Mouse (Mus musculus) heart, embryonic 11.5 days (tissue): ENCODE measurements around the gene Dscam. TPM values are rescaled to one million over a fixed set of nuclear protein-coding genes. Genes with fewer than 3 reads are reported as not detected.

Source experiments
- ATAC-seq: fragments of 200-750 bp; cut with Nextera tagmentation; replicated peaks from 2 replicates; pipeline ENCODE4 v1.8.0; 2017; ENCODE audit warnings: moderate library complexity; ENCODE audit not compliant: insufficient number of reproducible peaks, low FRiP score, low TSS enrichment
- H3K27ac ChIP-seq: fragments of 300-500 bp; sonication (generic); 2 replicates; pipeline ENCODE4 v1.5.1; 2014; ENCODE audit warnings: mild to moderate bottlenecking, low read depth, low read length
- H3K27me3 ChIP-seq: fragments of 300-500 bp; sonication (generic); 2 replicates; pipeline ENCODE4 v1.6.1; 2014; ENCODE audit warnings: mild to moderate bottlenecking, low read length, mixed read lengths; ENCODE audit not compliant: control insufficient read depth, insufficient read depth
- H3K36me3 ChIP-seq: fragments of 300-500 bp; sonication (generic); 2 replicates; pipeline ENCODE4 v1.6.1; 2014; ENCODE audit warnings: mild to moderate bottlenecking, low read length, moderate library complexity, mixed read lengths; ENCODE audit not compliant: control insufficient read depth, insufficient read depth
- H3K4me1 ChIP-seq: fragments of 300-500 bp; sonication (generic); 2 replicates; pipeline ENCODE4 v1.6.1; 2014; ENCODE audit warnings: low read length; ENCODE audit not compliant: control insufficient read depth, insufficient read depth
- H3K4me2 ChIP-seq: fragments of 300-500 bp; sonication (generic); 2 replicates; pipeline ENCODE4 v1.6.1; 2014; ENCODE audit warnings: mild to moderate bottlenecking, moderate library complexity
- H3K4me3 ChIP-seq: fragments of 300-500 bp; sonication (generic); 2 replicates; pipeline ENCODE4 v1.5.1; 2014; ENCODE audit warnings: low read depth, low read length
- H3K9ac ChIP-seq: fragments of 300-500 bp; sonication (generic); 2 replicates; pipeline ENCODE4 v1.6.1; 2014; ENCODE audit warnings: mild to moderate bottlenecking, low read depth, low read length, moderate library complexity
- H3K9me3 ChIP-seq: fragments of 300-500 bp; sonication (generic); replicated peaks from 2 replicates; pipeline ENCODE4 v1.6.1; 2016; ENCODE audit warnings: low read length; ENCODE audit not compliant: control insufficient read depth
- WGBS: fragments of 180-500 bp; shearing (Covaris S2); extraction: QIAGEN DNeasy Blood & Tissue Kit; methylation state at CpG from one replicate; pipeline ENCODE4 v1.1.7; 2014; ENCODE audit not compliant: insufficient replicate concordance; 5-methylcytosine and 5-hydroxymethylcytosine counted together
- polyA plus RNA-seq: library from polyadenylated mRNA; unstranded; fragments of >200 nt; fragmentation: Nextera tagmentation; extraction: Ambion mirVana; gene quantifications from 2 replicates; pipeline ENCODE4 v1.2.1, GENCODE M21; 2014

Gene Dscam
- polyA plus RNA-seq, 1 experiment from 2014 or later = 0.10 TPM

DNA sequence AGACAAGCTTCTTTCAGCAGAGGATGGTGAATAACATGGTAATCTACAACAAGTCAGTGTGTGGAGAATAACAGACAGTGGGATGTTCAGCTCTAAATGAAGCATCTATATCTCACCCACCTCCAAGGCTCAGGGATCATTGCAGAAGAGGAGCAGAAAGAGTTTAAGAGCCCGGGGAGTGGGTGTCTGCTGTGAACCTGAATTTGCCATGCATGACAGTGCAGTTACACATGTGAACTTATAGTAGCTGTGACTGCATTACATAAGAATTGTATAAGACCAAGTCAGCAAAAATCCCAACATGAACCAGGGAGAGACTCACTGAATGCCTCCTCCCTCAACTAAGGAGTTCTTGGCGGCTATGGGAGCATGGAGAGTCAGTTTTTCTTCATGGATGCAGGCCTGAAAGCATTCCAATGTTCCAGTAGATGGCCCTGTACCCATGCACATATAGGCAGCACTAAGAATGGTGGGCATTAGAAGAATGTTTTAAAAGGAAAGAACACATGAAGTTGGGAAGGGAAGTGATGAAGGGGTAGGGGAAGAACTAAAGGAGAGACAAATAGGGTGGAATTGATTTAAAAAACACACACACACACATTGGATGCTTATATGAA lies 417.3 kb downstream of the Dscam start:
- H3K9me3 ChIP-seq = no peaks in the 10 kb centered on the region
- H3K36me3 ChIP-seq = no peaks in the 10 kb centered on the region
- no peaks in the 10 kb centered on the region; the same call in none of the 2 replicates for H3K27me3 ChIP-seq
- 0 out of 2 replicates have a peak, but pooled peaks cover 3% of the 10 kb centered on the region for H3K4me1 ChIP-seq
- no peak overlapping the region for H3K4me2 ChIP-seq
- no peak for ATAC-seq
- WGBS = 70% methylated on average over 2 of the region's 2 CpGs
- H3K9ac ChIP-seq = no peak overlapping the region
- H3K4me3 ChIP-seq = no peak overlapping the region
- H3K27ac ChIP-seq = no peak overlapping the region

DNA sequence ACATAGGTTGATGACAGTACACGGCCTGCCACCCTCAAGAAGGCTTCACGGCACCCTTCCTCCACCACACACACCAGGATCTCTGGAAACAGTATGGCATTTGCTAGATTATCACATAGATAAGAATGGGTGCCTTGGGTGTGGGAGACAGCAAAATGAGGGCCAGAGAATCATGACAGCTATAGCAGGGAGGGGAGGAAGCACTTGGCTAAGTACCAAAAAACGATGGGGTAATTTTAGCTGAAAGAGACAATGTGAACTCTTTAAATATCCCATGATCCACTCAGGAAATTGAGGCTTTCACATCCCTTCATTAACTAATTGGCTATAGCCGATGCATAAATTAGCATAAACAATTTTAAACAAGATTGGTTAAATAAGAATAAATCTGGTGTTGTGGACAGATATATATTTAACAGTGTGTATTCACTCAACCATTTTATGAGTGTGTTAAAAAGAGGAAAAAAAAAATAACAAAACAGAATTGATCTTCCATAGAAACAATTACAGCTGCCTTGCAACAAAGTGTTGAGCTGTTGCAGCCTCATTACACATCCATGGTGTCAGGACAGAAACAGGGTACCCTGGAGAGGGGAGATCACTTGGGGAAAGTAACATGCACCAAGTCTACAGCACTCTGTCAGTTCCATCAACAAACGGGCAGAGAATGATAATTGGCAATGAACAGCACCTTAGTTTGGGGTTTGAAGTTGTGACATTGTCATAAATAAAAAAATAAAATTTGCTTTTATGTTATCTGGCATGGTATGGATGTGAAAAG lies 427.9 kb downstream of the Dscam start:
- Histone ChIP-seq H3K4me1 (no peaks in the 10 kb centered on the region), H3K36me3 (no peaks in the 10 kb centered on the region), H3K9me3 (no peaks in the 10 kb centered on the region), H3K4me3 (no peak overlapping the region), H3K27ac (no peak overlapping the region), H3K9ac (no peak overlapping the region), H3K27me3 (no peaks in the 10 kb centered on the region), H3K4me2 (no peak overlapping the region)
- ATAC-seq = no peak
- WGBS = 60% methylated on average over 5 of the region's 5 CpGs

DNA sequence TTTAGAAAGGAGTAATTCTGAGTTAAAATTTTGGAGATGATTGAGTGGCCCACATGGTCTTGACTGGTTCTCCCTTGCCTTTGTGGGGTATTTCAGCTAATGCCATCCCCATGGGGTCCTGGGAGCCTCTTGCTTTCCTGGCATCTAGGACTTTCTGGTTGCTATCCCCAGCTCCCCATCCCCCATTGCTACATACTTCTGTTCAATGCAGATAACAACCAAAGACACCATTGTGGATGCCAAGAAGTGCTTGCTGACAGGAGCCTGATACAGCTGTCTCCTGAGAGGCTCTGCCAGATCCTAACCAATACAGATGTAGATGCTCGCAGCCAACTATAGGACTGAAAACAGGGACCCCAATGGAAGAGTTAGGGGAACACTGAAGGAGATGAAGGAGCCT lies 429.2 kb downstream of the Dscam start:
- Histone ChIP-seq H3K27me3 (no peaks in the 10 kb centered on the region), H3K9me3 (no peaks in the 10 kb centered on the region), H3K4me2 (no peak overlapping the region), H3K4me3 (no peak overlapping the region), H3K4me1 (no peaks in the 10 kb centered on the region), H3K36me3 (no peaks in the 10 kb centered on the region), H3K9ac (no peak overlapping the region), H3K27ac (no peak overlapping the region)
- ATAC-seq = no peak
- 13% methylated on average over 1 of the region's 1 CpGs for WGBS

DNA sequence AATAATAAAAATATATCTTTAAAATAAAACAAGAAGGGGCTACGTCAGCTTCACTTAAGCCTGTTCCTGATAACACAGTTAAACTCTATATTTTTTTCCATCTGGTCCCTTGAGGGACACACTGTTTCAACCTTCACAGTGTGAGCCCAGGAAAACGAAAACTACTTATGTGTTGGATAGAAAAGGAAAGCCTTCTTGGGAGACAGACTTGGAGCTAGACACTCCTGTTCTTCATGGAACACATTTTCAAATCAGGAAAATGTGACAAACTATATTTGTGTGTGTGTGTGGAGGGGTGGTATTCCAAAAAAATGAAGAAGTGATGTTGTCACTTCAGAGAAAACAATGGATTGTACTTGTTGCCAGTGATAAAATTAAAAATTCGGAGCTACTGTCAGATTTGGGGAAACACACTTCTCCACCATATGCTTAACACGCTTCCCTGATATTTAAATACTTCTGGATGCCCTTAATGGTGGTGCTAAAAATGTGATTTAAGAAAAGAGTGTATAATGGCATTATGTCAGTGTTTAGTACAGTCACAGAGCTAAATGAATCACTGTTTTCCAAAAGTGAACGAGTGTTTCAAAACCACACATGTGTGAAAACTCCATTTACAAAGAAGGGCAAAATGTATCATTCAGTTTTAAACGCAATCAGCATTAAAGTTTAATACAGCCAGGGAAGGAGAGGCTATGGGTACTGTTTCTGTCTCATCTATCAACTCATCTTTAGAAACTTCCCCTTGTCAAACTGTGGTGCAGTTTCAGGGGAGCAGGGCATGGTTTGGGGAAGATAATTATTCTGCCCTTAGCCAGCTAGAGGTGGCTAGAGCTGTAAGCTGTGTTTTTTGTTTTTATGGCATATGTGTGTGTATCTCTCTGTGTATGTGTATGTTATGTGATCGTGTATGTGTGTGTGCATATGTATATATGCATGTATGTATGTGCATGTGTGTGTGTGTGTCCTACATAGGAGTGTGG lies 430.2 kb downstream of the Dscam start:
- WGBS = 77% methylated on average over 7 of the region's 7 CpGs
- H3K27ac ChIP-seq = no peak overlapping the region
- H3K4me3 ChIP-seq = no peak overlapping the region
- no peaks in the 10 kb centered on the region for H3K4me1 ChIP-seq
- H3K4me2 ChIP-seq = no peak overlapping the region
- ATAC-seq = no peak
- H3K9me3 ChIP-seq = no peaks in the 10 kb centered on the region
- no peaks in the 10 kb centered on the region for H3K36me3 ChIP-seq
- no peaks in the 10 kb centered on the region for H3K27me3 ChIP-seq
- H3K9ac ChIP-seq = no peak overlapping the region

DNA sequence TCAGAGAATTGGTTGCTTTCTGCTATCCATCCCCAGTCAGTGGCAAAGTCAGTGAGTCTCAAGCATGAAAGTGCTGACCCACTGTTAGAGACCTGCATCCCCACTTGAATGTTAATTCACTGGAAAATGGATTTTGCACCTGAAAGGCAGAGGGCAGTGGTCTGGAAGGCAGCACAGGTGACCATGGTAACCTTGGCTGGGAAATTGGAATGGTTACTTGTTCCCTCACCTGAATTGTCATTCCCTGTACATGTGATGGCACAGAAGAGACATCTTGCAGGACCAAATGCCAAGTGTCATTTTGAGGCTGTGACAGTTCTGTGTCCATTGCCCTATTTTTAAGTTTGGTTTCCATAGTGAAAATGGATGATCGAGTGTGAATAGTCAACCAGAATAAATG lies 434.1 kb downstream of the Dscam start:
- H3K9ac ChIP-seq = no peak overlapping the region
- no peak for ATAC-seq
- H3K27me3 ChIP-seq = no peaks in the 10 kb centered on the region
- no peak overlapping the region for H3K27ac ChIP-seq
- H3K4me2 ChIP-seq = no peak overlapping the region
- H3K9me3 ChIP-seq = no peaks in the 10 kb centered on the region
- H3K36me3 ChIP-seq = no peaks in the 10 kb centered on the region
- H3K4me1 ChIP-seq = no peaks in the 10 kb centered on the region
- WGBS = 76% methylated on average over 1 of the region's 1 CpGs
- H3K4me3 ChIP-seq = no peak overlapping the region

DNA sequence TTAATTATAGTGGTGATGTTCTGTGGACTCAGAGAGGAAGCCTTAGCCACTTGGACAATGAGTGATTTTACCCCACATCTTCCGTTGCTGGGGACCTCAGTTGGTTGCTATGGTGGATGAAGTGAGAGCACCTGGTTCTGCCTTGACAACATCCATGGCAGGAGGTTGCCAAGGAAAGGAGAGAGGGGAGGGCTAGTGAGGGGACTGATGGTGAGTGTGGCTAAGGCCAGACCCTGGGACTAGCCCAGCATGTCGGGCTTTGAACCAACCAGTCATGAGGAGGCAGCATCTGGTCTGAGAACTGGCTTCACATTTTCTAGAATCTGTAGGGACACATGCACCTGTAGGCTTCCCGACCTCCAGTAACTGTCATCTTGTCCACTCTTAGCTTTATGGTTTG lies 439.7 kb downstream of the Dscam start:
- no peak for ATAC-seq

DNA sequence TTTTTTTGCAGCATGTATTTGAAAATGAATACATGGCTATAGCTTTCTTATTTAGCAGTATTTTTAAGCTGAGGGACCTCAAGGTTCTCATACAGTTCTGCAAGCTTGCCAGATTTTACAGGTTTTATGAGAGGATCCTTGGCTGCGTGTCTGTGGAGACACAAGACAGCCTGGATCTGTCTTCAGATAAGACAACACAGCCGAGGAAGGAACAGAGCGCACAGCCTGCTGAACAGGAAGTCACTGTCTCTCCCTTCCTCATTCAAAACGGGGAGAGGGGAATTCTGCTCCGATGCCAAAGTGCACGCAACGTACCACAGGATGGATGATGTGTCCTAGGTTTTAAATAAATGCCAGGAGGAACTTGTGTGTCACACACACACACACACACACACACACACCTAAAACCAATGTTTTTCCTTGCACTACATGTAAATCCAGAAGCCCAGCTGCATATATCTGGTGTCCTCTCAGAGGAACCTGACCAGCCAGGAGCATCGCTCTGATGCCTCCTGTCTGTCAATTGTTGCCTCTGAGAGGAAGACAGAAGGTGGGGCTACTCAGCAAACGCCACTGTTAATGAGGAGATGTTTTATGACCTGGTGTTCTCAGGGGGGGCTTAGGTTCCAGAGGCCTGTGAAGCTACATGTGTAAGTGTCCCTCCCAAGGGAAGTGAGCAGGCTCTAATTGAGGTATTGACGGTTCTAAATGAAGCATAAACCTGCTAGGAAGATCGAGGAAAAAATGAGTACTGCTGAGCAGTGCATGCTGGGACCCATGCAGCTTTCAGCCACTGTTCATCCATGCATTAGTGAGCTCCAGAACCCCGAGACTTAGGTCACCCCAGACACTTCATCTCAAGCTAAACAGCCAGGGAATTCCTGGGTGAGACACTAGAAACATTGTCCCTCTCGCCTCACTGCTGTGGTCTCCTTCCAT lies 442.4 kb downstream of the Dscam start:
- H3K9me3 ChIP-seq = no peaks in the 10 kb centered on the region
- no peaks in the 10 kb centered on the region for H3K36me3 ChIP-seq
- WGBS = 51% methylated on average over 13 of the region's 13 CpGs
- H3K4me1 ChIP-seq = no peaks in the 10 kb centered on the region
- H3K27me3 ChIP-seq = no peaks in the 10 kb centered on the region
- no peak overlapping the region for H3K4me2 ChIP-seq
- H3K27ac ChIP-seq = no peak overlapping the region
- no peak overlapping the region for H3K9ac ChIP-seq
- no peak for ATAC-seq
- no peak overlapping the region for H3K4me3 ChIP-seq

More for the DNA sequence above, 439.7 kb downstream of the Dscam start:
- Histone ChIP-seq H3K9me3 (no peaks in the 10 kb centered on the region), H3K9ac (no peak overlapping the region), H3K27me3 (no peaks in the 10 kb centered on the region), H3K4me3 (no peak overlapping the region), H3K27ac (no peak overlapping the region), H3K4me1 (no peaks in the 10 kb centered on the region), H3K4me2 (no peak overlapping the region), H3K36me3 (no peaks in the 10 kb centered on the region)
- 74% methylated on average over 3 of the region's 3 CpGs for WGBS
